Mouse (Mus musculus): ENCODE results near the gene Rreb1. TPM values are rescaled to one million over a fixed set of nuclear protein-coding genes. Genes with fewer than 3 reads are reported as not detected.

Rreb1 gene
- polyA plus RNA-seq, 1 experiment from 2014 or later, result 14.1 TPM

GRCm38 (mm10) chr13:37903036-37903435 is 124.8 kb downstream of the Rreb1 start:
- H3K4me1 ChIP-seq (ENCODE audit: control insufficient read depth, insufficient read depth, low read length), result peaks cover 2% of the 10 kb centered on the region; the same call in 1 of the 2 replicates
- H3K36me3 ChIP-seq (ENCODE audit: control insufficient read depth, insufficient read depth, low read length), result no peaks in the 10 kb centered on the region
- 82% methylated on average over 3 of the region's 3 CpGs for WGBS

GRCm38 (mm10) chr13:37903476-37903875 is 125.3 kb downstream of the Rreb1 start:
- Histone ChIP-seq H3K27ac (ENCODE audit: low read length) (no peak overlapping the region), H3K4me3 (replicated peaks; ENCODE audit: low read length) (no peak overlapping the region), H3K4me2 (ENCODE audit: low read depth, low read length) (no peak overlapping the region), H3K36me3 (ENCODE audit: control insufficient read depth, insufficient read depth, low read length) (no peaks in the 10 kb centered on the region), H3K9me3 (replicated peaks; ENCODE audit: control insufficient read depth, low read length) (no peaks in the 10 kb centered on the region), H3K9ac (ENCODE audit: low read length) (no peak overlapping the region), H3K4me1 (ENCODE audit: control insufficient read depth, insufficient read depth, low read length) (peaks cover 2% of the 10 kb centered on the region), H3K27me3 (ENCODE audit: control insufficient read depth, insufficient read depth, low read length) (no peaks in the 10 kb centered on the region)
- ATAC-seq (ENCODE audit: insufficient read depth, low FRiP score), result no peak
- 91% methylated on average over 4 of the region's 4 CpGs for WGBS

More at GRCm38 (mm10) chr13:37903036-37903435, 124.8 kb downstream of the Rreb1 start:
- no peak overlapping the region for H3K4me3 ChIP-seq (replicated peaks; ENCODE audit: low read length)
- H3K9ac ChIP-seq (ENCODE audit: low read length), result no peak overlapping the region
- H3K4me2 ChIP-seq (ENCODE audit: low read depth, low read length), result no peak overlapping the region
- ATAC-seq (ENCODE audit: insufficient read depth, low FRiP score), result no peak
- H3K9me3 ChIP-seq (replicated peaks; ENCODE audit: control insufficient read depth, low read length), result no peaks in the 10 kb centered on the region
- H3K27me3 ChIP-seq (ENCODE audit: control insufficient read depth, insufficient read depth, low read length), result no peaks in the 10 kb centered on the region
- H3K27ac ChIP-seq (ENCODE audit: low read length), result no peak overlapping the region

GRCm38 (mm10) chr13:37904436-37904835 is 126.2 kb downstream of the Rreb1 start:
- Histone ChIP-seq H3K9ac (ENCODE audit: low read length) (no peak overlapping the region), H3K4me3 (replicated peaks; ENCODE audit: low read length) (no peak overlapping the region), H3K4me1 (ENCODE audit: control insufficient read depth, insufficient read depth, low read length) (peaks cover 9% of the 10 kb centered on the region), H3K9me3 (replicated peaks; ENCODE audit: control insufficient read depth, low read length) (no peaks in the 10 kb centered on the region), H3K36me3 (ENCODE audit: control insufficient read depth, insufficient read depth, low read length) (peaks cover 6% of the 10 kb centered on the region; the same call in 1 of the 2 replicates), H3K27me3 (ENCODE audit: control insufficient read depth, insufficient read depth, low read length) (no peaks in the 10 kb centered on the region), H3K27ac (ENCODE audit: low read length) (peak overlapping the region; percentile 29; the same call in 1 of the 2 replicates), H3K4me2 (ENCODE audit: low read depth, low read length) (no peak overlapping the region)
- 81% methylated on average over 6 of the region's 6 CpGs for WGBS
- ATAC-seq (ENCODE audit: insufficient read depth, low FRiP score), result no peak

- WGBS, result 52% methylated on average over 9 of the region's 9 CpGs
- peak; percentile 82 for ATAC-seq (ENCODE audit: insufficient read depth, low FRiP score)
- Histone ChIP-seq H3K4me3 (replicated peaks; ENCODE audit: low read length) (no peak overlapping the region), H3K36me3 (ENCODE audit: control insufficient read depth, insufficient read depth, low read length) (peaks cover 15% of the 10 kb centered on the region), H3K27ac (ENCODE audit: low read length) (peak overlapping the region; percentile 91), H3K27me3 (ENCODE audit: control insufficient read depth, insufficient read depth, low read length) (no peaks in the 10 kb centered on the region), H3K9ac (ENCODE audit: low read length) (peak overlapping the region; percentile 9), H3K4me1 (ENCODE audit: control insufficient read depth, insufficient read depth, low read length) (peaks cover 33% of the 10 kb centered on the region), H3K9me3 (replicated peaks; ENCODE audit: control insufficient read depth, low read length) (no peaks in the 10 kb centered on the region), H3K4me2 (ENCODE audit: low read depth, low read length) (peak overlapping the region; percentile 32)
Measured at GRCm38 (mm10) chr13:37908061-37908460, 129.9 kb downstream of the Rreb1 start.

GRCm38 (mm10) chr13:37908493-37908892 is 130.3 kb downstream of the Rreb1 start:
- peaks cover 33% of the 10 kb centered on the region for H3K4me1 ChIP-seq (ENCODE audit: control insufficient read depth, insufficient read depth, low read length)
- H3K36me3 ChIP-seq (ENCODE audit: control insufficient read depth, insufficient read depth, low read length), result peaks cover 15% of the 10 kb centered on the region
- no peaks in the 10 kb centered on the region for H3K9me3 ChIP-seq (replicated peaks; ENCODE audit: control insufficient read depth, low read length)
- H3K27me3 ChIP-seq (ENCODE audit: control insufficient read depth, insufficient read depth, low read length), result no peaks in the 10 kb centered on the region
- 64% methylated on average over 6 of the region's 6 CpGs for WGBS
- H3K9ac ChIP-seq (ENCODE audit: low read length), result peak overlapping the region; percentile 9
- peak overlapping the region; percentile 91 for H3K27ac ChIP-seq (ENCODE audit: low read length)
- no peak overlapping the region for H3K4me3 ChIP-seq (replicated peaks; ENCODE audit: low read length)
- no peak for ATAC-seq (ENCODE audit: insufficient read depth, low FRiP score)
- peak overlapping the region; percentile 32 for H3K4me2 ChIP-seq (ENCODE audit: low read depth, low read length)

GRCm38 (mm10) chr13:37909225-37909624 is 131.0 kb downstream of the Rreb1 start:
- Histone ChIP-seq H3K9me3 (replicated peaks; ENCODE audit: control insufficient read depth, low read length) (no peaks in the 10 kb centered on the region), H3K36me3 (ENCODE audit: control insufficient read depth, insufficient read depth, low read length) (peaks cover 15% of the 10 kb centered on the region), H3K4me1 (ENCODE audit: control insufficient read depth, insufficient read depth, low read length) (peaks cover 33% of the 10 kb centered on the region), H3K4me2 (ENCODE audit: low read depth, low read length) (no peak overlapping the region), H3K4me3 (replicated peaks; ENCODE audit: low read length) (no peak overlapping the region), H3K27me3 (ENCODE audit: control insufficient read depth, insufficient read depth, low read length) (no peaks in the 10 kb centered on the region), H3K27ac (ENCODE audit: low read length) (peak overlapping the region; percentile 91), H3K9ac (ENCODE audit: low read length) (no peak overlapping the region)
- 65% methylated on average over 2 of the region's 2 CpGs for WGBS
- ATAC-seq (ENCODE audit: insufficient read depth, low FRiP score), result no peak

GRCm38 (mm10) chr13:37912011-37912410 is 133.8 kb downstream of the Rreb1 start:
- H3K27ac ChIP-seq (ENCODE audit: low read length), result 0 out of 2 replicates have a peak overlapping the region, but pooled peaks have one; percentile 8
- H3K4me1 ChIP-seq (ENCODE audit: control insufficient read depth, insufficient read depth, low read length), result peaks cover 31% of the 10 kb centered on the region
- no peak overlapping the region for H3K9ac ChIP-seq (ENCODE audit: low read length)
- 47% methylated on average over 6 of the region's 6 CpGs for WGBS
- peaks cover 18% of the 10 kb centered on the region for H3K36me3 ChIP-seq (ENCODE audit: control insufficient read depth, insufficient read depth, low read length)
- H3K27me3 ChIP-seq (ENCODE audit: control insufficient read depth, insufficient read depth, low read length), result no peaks in the 10 kb centered on the region
- no peak overlapping the region for H3K4me2 ChIP-seq (ENCODE audit: low read depth, low read length)
- no peaks in the 10 kb centered on the region for H3K9me3 ChIP-seq (replicated peaks; ENCODE audit: control insufficient read depth, low read length)
- ATAC-seq (ENCODE audit: insufficient read depth, low FRiP score), result no peak
- H3K4me3 ChIP-seq (replicated peaks; ENCODE audit: low read length), result no peak overlapping the region

GRCm38 (mm10) chr13:37912591-37913467 is 134.6 kb downstream of the Rreb1 start:
- Histone ChIP-seq H3K9me3 (replicated peaks; ENCODE audit: control insufficient read depth, low read length) (no peaks in the 10 kb centered on the region), H3K4me3 (replicated peaks; ENCODE audit: low read length) (no peak overlapping the region), H3K4me2 (ENCODE audit: low read depth, low read length) (no peak overlapping the region), H3K27me3 (ENCODE audit: control insufficient read depth, insufficient read depth, low read length) (no peaks in the 10 kb centered on the region), H3K36me3 (ENCODE audit: control insufficient read depth, insufficient read depth, low read length) (peaks cover 25% of the 10 kb centered on the region), H3K27ac (ENCODE audit: low read length) (peak overlapping the region; percentile 8; the same call in 1 of the 2 replicates), H3K4me1 (ENCODE audit: control insufficient read depth, insufficient read depth, low read length) (peaks cover 31% of the 10 kb centered on the region), H3K9ac (ENCODE audit: low read length) (no peak overlapping the region)
- WGBS, result 53% methylated on average over 12 of the region's 12 CpGs
- ATAC-seq (ENCODE audit: insufficient read depth, low FRiP score), result peak; percentile 31

GRCm38 (mm10) chr13:37913963-37914362 is 135.8 kb downstream of the Rreb1 start:
- ATAC-seq (ENCODE audit: insufficient read depth, low FRiP score), result no peak
- Histone ChIP-seq H3K9me3 (replicated peaks; ENCODE audit: control insufficient read depth, low read length) (no peaks in the 10 kb centered on the region), H3K9ac (ENCODE audit: low read length) (no peak overlapping the region), H3K27me3 (ENCODE audit: control insufficient read depth, insufficient read depth, low read length) (no peaks in the 10 kb centered on the region), H3K4me2 (ENCODE audit: low read depth, low read length) (no peak overlapping the region), H3K36me3 (ENCODE audit: control insufficient read depth, insufficient read depth, low read length) (peaks cover 22% of the 10 kb centered on the region), H3K4me1 (ENCODE audit: control insufficient read depth, insufficient read depth, low read length) (peaks cover 26% of the 10 kb centered on the region), H3K4me3 (replicated peaks; ENCODE audit: low read length) (no peak overlapping the region), H3K27ac (ENCODE audit: low read length) (no peak overlapping the region)
- 82% methylated on average over 3 of the region's 3 CpGs for WGBS

Data from stomach, embryonic 16.5 days (tissue).